Mouse (Mus musculus): Measurements from ENCODE around the gene Slc4a4.

DNA sequence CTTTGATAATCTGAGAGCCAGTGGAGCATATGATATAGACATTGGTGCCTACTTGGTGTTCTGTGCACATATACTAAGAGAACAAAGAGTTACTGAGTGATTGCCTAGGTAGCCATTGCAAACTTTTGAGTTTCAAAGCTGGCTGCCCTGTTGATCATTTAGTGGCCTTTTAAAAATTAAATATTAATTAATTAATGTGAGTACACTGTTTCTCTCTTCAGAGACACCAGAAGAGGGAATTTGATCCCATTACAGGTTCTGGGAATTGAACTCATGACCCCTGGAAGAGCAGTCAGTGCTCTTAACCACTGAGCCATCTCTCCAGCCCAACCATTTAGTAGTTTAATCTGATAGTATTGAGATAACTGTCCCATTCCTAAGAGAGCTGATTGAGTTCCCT, 209.8 kb downstream of the Slc4a4 start:
- TF ChIP-seq EP300 (IDR thresholded peaks at IDR 0.05; ENCODE audit: low read depth) (no peak), CTCF (IDR thresholded peaks at IDR 0.05; ENCODE audit: low read depth) (no peak)
